Mouse (Mus musculus): ENCODE data around the gene Mafb.

DNA sequence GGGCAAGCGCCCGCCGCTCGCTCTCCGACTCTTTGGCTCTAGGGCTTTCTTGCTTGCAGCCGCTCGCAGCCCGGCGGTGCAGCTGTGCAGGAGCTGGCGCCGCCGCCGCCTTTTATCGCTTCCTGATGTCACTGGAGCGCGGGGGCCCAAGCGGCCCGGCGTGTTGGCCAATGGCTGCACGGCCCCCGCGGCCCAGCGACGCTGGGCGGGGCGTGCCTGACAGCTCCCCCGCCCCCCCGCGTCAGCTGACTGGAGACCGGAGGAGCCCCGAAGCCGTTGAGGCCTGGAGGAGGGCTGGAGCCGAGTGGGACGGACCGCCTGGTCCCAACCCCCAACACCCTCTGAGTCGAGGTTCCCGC is at the start of gene Mafb:
- TF ChIP-seq POLR2A (IDR thresholded peaks at IDR 0.05; ENCODE audit: insufficient read length, low read depth) (no peak), MAX (IDR thresholded peaks at IDR 0.05; ENCODE audit: low read depth) (no peak), E2F4 (IDR thresholded peaks at IDR 0.05; ENCODE audit: insufficient read depth) (no peak), USF1 (IDR thresholded peaks at IDR 0.05; ENCODE audit: low read depth) (no peak), MYOG (IDR thresholded peaks at IDR 0.05; ENCODE audit: control insufficient read depth in 1 of 3, insufficient read depth in 1 of 3, insufficient read length in 2 of 3, low read depth in 2 of 3) (no peak), SRF (IDR thresholded peaks at IDR 0.05; ENCODE audit: control insufficient read depth, insufficient read length, low read depth) (no peak), TCF12 (IDR thresholded peaks at IDR 0.05; ENCODE audit: insufficient read depth, poor library complexity, severe bottlenecking) (no peak), CEBPB (IDR thresholded peaks at IDR 0.05; ENCODE audit: insufficient read depth, poor library complexity, severe bottlenecking) (no peak)

Measured in myocyte (in vitro differentiated cells).